Mouse (Mus musculus) left cerebral cortex, postnatal 25 days (tissue): ENCODE results near the gene Cplx1. TPM values are rescaled to one million over a fixed set of nuclear protein-coding genes. Genes with fewer than 3 reads are reported as not detected.
"Not testable (repeated sequence)": the region's sequence is repeated elsewhere in the genome, so short reads cannot be mapped to it uniquely, and the experiment has no call there.

Experiments
- DNase-seq, 2 experiments: peaks; one replicate each; pipeline ENCODE4 v3.0.0; 2022; ENCODE audit warnings: low spot score in 2 of 2, mixed read lengths in 1 of 2
- intact Hi-C: fragments of 180-260 bp; cut with DNase I; formaldehyde crosslinking; loops from one replicate; pipeline ENCODE4 v1.15.1; 2025
- total RNA-seq, 2 experiments: library from RNA; stranded (reverse); gene quantifications; 2 replicates each; pipeline ENCODE4 v1.2.3; 2021

Cplx1 gene
- total RNA-seq, 2 experiments from 2014 or later, result 640 to 650 TPM

GRCm38 (mm10) chr5:108518106-108518885 lies 31.5 kb downstream of the Cplx1 start:
- DNase-seq, result no peak
- intact Hi-C loops, result no loop called here

- intact Hi-C loops, result no loop called here
- no peak for DNase-seq
Observed at GRCm38 (mm10) chr5:108516655-108517054, 33.2 kb downstream of the Cplx1 start.

GRCm38 (mm10) chr5:108515581-108516361 lies 34.1 kb downstream of the Cplx1 start:
- intact Hi-C loops, result no loop called here
- DNase-seq, result no peak

- DNase-seq, result no peak
- intact Hi-C loops, result no loop called here
Observed at GRCm38 (mm10) chr5:108502286-108502685, 47.5 kb downstream of the Cplx1 start.

GRCm38 (mm10) chr5:108501573-108501972 lies 48.3 kb downstream of the Cplx1 start:
- DNase-seq, result no peak
- intact Hi-C loops, result no loop called here

- intact Hi-C loops, DNase-seq: not testable (repeated sequence)
Observed at GRCm38 (mm10) chr5:108486148-108486547, 63.7 kb downstream of the Cplx1 start.

GRCm38 (mm10) chr5:108485239-108485638 lies 64.6 kb downstream of the Cplx1 start:
- no peak for DNase-seq
- intact Hi-C loops, result no loop called here

GRCm38 (mm10) chr5:108483006-108483405 lies 66.8 kb downstream of the Cplx1 start:
- intact Hi-C loops, result no loop called here

GRCm38 (mm10) chr5:108475977-108476376 lies 73.8 kb downstream of the Cplx1 start:
- intact Hi-C loops, result no loop called here
- no peak for DNase-seq

More at GRCm38 (mm10) chr5:108483006-108483405, 66.8 kb downstream of the Cplx1 start:
- DNase-seq, result no peak

GRCm38 (mm10) chr5:108473737-108474136 lies 76.1 kb downstream of the Cplx1 start:
- DNase-seq, result no peak
- intact Hi-C loops, result no loop called here

GRCm38 (mm10) chr5:108469617-108470016 lies 80.2 kb downstream of the Cplx1 start:
- intact Hi-C loops, result no loop called here
- DNase-seq, result no peak

Other genes with a start within 250 kb of the Cplx1 start
- 10 to 100 TPM; 12.5 TPM for gene Pigg, start 237.4 kb downstream of the Cplx1 start, total RNA-seq
- 10 to 100 TPM; 69.2 to 70.0 TPM for gene Gm42517, start 182.1 kb downstream of the Cplx1 start, total RNA-seq
- gene Pde6b, start 161.6 kb downstream of the Cplx1 start, total RNA-seq, result under 1 TPM; 0.16 to 0.27 TPM
- gene Atp5k, start 115.6 kb downstream of the Cplx1 start, total RNA-seq, result 100 to 1,000 TPM; 270 to 287 TPM
- under 1 TPM; 0.25 to 0.69 TPM for gene Mfsd7a, start 101.1 kb downstream of the Cplx1 start, total RNA-seq
- gene Pcgf3, start 88.8 kb downstream of the Cplx1 start, total RNA-seq, result 10 to 100 TPM; 47.2 to 58.5 TPM
- gene Gak, start 79.7 kb upstream of the Cplx1 start, total RNA-seq, result 10 to 100 TPM; 98.6 to 99.1 TPM
- gene Tmem175, start 79.7 kb upstream of the Cplx1 start, total RNA-seq, result 10 to 100 TPM; 37.4 to 42.1 TPM
- gene Idua, start 110.3 kb upstream of the Cplx1 start, total RNA-seq, result 10 to 100 TPM; 11.4 to 15.0 TPM
- 10 to 100 TPM; 46.9 to 57.7 TPM for gene Dgkq, start 119.6 kb upstream of the Cplx1 start, total RNA-seq
- 1 to 10 TPM; 1.3 to 1.5 TPM for gene Slc26a1, start 125.5 kb upstream of the Cplx1 start, total RNA-seq
- 10 to 100 TPM; 20.0 to 20.6 TPM for gene Fgfrl1, start 142.4 kb upstream of the Cplx1 start, total RNA-seq
- gene Rnf212, start 225.0 kb upstream of the Cplx1 start, total RNA-seq, result not detected
- gene Tmed11, start 245.3 kb upstream of the Cplx1 start, total RNA-seq, result not detected